Mouse (Mus musculus) cerebellum, adult 2 months (tissue): ENCODE measurements at regions not wholly inside any gene's neighbourhood (a gene's known extent, or its start where the extent isn't known, plus 50 kb on each side); places are given as distances from the start of the nearest gene placed in this dataset.

Experiments used
- CTCF ChIP-seq: fragments of 200-500 bp; IDR thresholded peaks from 2 replicates; pipeline ENCODE4 v1.5.1; 2011; ENCODE audit warnings: low read depth, mild to moderate bottlenecking, control low read depth, low read length, moderate library complexity, borderline replicate concordance; ENCODE audit not compliant: insufficient read depth
- POLR2A ChIP-seq: fragments of 200-500 bp; IDR thresholded peaks from 2 replicates; pipeline ENCODE4 v1.6.1; 2011; ENCODE audit warnings: low read length, control low read depth, borderline replicate concordance; ENCODE audit not compliant: insufficient read depth

DNA sequence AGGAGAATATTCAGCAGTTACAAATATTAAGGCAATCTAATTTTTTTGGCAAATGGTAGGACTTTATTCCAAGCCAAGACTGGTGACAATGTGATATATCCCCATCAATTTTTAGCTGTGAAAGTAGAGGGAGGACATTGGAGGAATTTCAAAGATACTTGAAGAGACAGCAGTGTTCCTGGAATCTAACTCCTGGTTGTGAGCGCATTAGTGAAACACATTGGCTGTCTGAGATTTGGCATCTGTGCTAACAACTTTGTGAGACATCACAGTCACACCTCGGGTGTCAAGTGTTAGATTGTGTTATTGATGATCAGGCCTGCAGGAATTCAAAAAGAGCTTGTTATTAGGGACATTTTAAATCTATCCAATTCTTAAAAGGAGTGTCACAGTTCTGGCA lies 71.3 kb upstream of the Peli1 start:
- no peak for TF ChIP-seq POLR2A
- TF ChIP-seq CTCF = no peak
